Mouse (Mus musculus) MEL (cell line): ENCODE measurements around the gene Rab31.

Source experiments
- CTCF ChIP-seq, 3 experiments: IDR thresholded peaks in 2 of 3; conservative IDR thresholded peaks in 1 of 3; 2 replicates each; pipeline ENCODE4 v1.5.1; 2011 to 2012; ENCODE audit warnings: low read length in 3 of 3, low read depth in 2 of 3, mild to moderate bottlenecking in 2 of 3, improper control_type of control experiment in 1 of 3, inconsistent platforms in 1 of 3, mixed read lengths in 1 of 3, moderate library complexity in 1 of 3; ENCODE audit not compliant: control insufficient read depth in 1 of 3, insufficient read depth in 1 of 3, poor library complexity in 1 of 3, severe bottlenecking in 1 of 3
- EP300 ChIP-seq, 2 experiments: IDR thresholded peaks; 2 replicates each; pipeline ENCODE4 v1.6.1; 2011; ENCODE audit warnings: improper control_type of control experiment in 2 of 2, low read length in 2 of 2, low read depth in 1 of 2, mild to moderate bottlenecking in 1 of 2
- MAFK ChIP-seq: IDR thresholded peaks from 2 replicates; pipeline ENCODE4 v1.6.1; 2011; ENCODE audit warnings: low read depth, mild to moderate bottlenecking, low read length, improper control_type of control experiment, borderline replicate concordance
- POLR2A ChIP-seq, 2 experiments: IDR thresholded peaks; 2 replicates each; pipeline ENCODE4 v1.6.1; 2011 to 2012; ENCODE audit warnings: low read length in 2 of 2, mild to moderate bottlenecking in 2 of 2, control low read depth in 1 of 2, improper control_type of control experiment in 1 of 2, low read depth in 1 of 2, moderate library complexity in 1 of 2; ENCODE audit not compliant: control insufficient read depth in 1 of 2, insufficient read depth in 1 of 2, poor library complexity in 1 of 2
- TCF12 ChIP-seq: IDR thresholded peaks from 2 replicates; pipeline ENCODE4 v1.6.1; 2014; ENCODE audit warnings: low read depth, mild to moderate bottlenecking, inconsistent platforms, low read length, improper control_type of control experiment, moderate library complexity

DNA sequence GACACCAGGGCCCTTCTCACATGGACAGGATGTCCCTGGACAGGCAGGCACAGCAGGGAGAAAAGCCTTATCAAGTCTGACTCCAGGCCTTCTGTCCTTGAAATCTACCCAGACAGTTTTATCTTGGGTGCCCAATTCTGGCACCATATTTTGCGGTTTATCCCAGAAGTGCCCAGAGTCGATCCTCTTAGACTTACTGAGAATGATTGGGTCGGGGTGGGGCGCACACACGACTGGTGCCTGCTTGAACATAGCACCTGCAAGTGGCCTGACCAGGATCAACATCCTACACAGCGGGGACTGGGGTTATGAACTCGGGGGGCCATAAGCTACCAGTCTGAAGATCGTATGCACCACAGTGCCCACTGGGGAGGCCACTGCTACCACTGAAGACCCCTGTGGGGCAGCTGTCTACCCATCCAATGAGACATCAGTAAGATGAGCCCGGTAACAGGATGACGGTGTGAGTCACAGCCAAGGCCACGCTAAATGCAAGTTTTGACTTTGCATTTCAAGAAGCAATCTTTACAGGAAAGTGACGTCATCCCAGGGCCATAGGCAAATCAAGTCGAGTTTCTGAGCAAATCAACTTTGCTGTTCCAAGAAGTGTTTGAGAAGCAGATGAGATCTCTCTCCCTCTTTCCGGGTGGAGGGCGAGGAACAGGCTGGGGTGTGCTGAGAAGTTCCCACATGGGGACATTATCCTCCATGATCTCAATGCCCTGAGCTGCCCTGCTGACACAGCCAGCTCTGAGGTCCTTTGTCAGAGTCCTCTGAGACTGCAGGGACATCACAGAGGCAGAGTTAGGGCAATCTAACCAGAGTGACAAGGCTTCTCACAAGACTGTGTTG lies 32.5 kb downstream of the Rab31 start:
- TF ChIP-seq POLR2A (IDR thresholded peaks at IDR 0.05; ENCODE audit: control insufficient read depth in 1 of 2, insufficient read depth in 1 of 2, low read depth in 1 of 2, low read length in 2 of 2, poor library complexity in 1 of 2) = no peak
- TF ChIP-seq MAFK = no peak
- no peak for TF ChIP-seq EP300 (IDR thresholded peaks at IDR 0.05; ENCODE audit: low read depth in 1 of 2, low read length in 2 of 2)
- TF ChIP-seq CTCF (IDR thresholded peaks at IDR 0.05 in 2 of 3, conservative IDR thresholded peaks at IDR 0.05 in 1 of 3; ENCODE audit: control insufficient read depth in 1 of 3, insufficient read depth in 1 of 3, low read depth in 2 of 3, low read length in 3 of 3, poor library complexity in 1 of 3, severe bottlenecking in 1 of 3) = no peak
- no peak for TF ChIP-seq TCF12
